Comparison of ENCODE assay signal across 8 mouse cellular contexts in the genomic region with DNA sequence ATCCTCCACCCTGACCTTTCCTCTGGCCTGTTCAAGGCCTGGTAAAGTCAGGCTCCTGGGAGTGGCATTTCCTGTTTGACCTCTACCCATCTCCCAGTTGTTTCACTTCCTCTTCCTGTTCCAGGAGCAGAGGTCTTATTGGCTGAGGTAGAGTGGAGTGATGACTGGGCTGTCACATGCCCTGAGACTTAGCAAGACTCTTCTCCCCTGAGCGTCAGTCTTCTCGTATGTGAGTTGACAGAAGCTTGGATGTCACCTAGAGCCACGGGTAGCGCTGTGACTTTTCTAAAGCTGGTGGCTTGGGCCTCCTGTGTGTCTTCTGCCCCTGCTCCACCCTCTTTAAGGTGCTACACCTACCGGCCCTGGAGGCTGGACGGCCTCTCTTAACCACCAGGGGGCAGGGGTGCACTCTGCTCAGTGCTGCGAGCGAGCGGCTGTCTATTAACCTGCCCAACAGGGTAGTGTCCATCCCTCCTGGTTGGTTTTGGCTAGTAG. TPM values are rescaled to one million over a fixed set of nuclear protein-coding genes. Genes with fewer than 3 reads are reported as not detected.
DNase-seq lines count a peak whose midpoint lies in the region; ATAC-seq and TF ChIP-seq lines count a peak whose summit lies in the region.

No protein-coding gene starts in this region.

- peak; percentile 68 to 96 (median 89) for TF ChIP-seq CTCF in MEL (IDR thresholded peaks at IDR 0.05 in 2 of 3, conservative IDR thresholded peaks at IDR 0.05 in 1 of 3; ENCODE audit: control insufficient read depth in 1 of 3, insufficient read depth in 1 of 3, low read depth in 2 of 3, low read length in 3 of 3, poor library complexity in 1 of 3, severe bottlenecking in 1 of 3)

- H3K4me2 ChIP-seq in liver, embryonic 13.5 days, result peak overlapping the region; percentile 2; the same call in 1 of the 2 replicates
- H3K4me2 ChIP-seq in neural tube, embryonic 14.5 days (ENCODE audit: low read depth, low read length), result no peak overlapping the region

- H3K36me3 ChIP-seq in MEL (ENCODE audit: control insufficient read depth in 1 of 2, insufficient read depth in 2 of 2, low read length in 2 of 2), result peaks cover 0 to 43% of the 10 kb centered on the region in 2 experiments; a peak in 2 of 4 replicates
- peaks cover 24% of the 10 kb centered on the region for H3K36me3 ChIP-seq in liver, embryonic 13.5 days
- H3K36me3 ChIP-seq in neural tube, embryonic 14.5 days (ENCODE audit: control insufficient read depth, insufficient read depth, low read length), result peaks cover 11% of the 10 kb centered on the region

- no peaks in the 10 kb centered on the region for H3K9me3 ChIP-seq in MEL (replicated peaks; ENCODE audit: insufficient read depth, low read length)
- no peaks in the 10 kb centered on the region for H3K9me3 ChIP-seq in liver, embryonic 13.5 days (replicated peaks)
- H3K9me3 ChIP-seq in neural tube, embryonic 14.5 days (ENCODE audit: control insufficient read depth, low read length), result no peaks in the 10 kb centered on the region

- TF ChIP-seq EP300 in MEL (IDR thresholded peaks at IDR 0.05; ENCODE audit: low read depth in 1 of 2, low read length in 2 of 2), result peak in 1 of 2 experiments; percentile 32; a peak in 2 of 4 replicates

- peak; percentile 19 to 87; a peak in 2 of 4 replicates for TF ChIP-seq POLR2A in MEL (IDR thresholded peaks at IDR 0.05; ENCODE audit: control insufficient read depth in 1 of 2, insufficient read depth in 1 of 2, low read depth in 1 of 2, low read length in 2 of 2, poor library complexity in 1 of 2)

- peaks cover 10 to 53% of the 10 kb centered on the region in 2 experiments for H3K4me1 ChIP-seq in MEL (ENCODE audit: control insufficient read depth in 1 of 2, insufficient read depth in 2 of 2, low read length in 2 of 2)
- peaks cover 62% of the 10 kb centered on the region for H3K4me1 ChIP-seq in liver, embryonic 13.5 days (replicated peaks)
- H3K4me1 ChIP-seq in neural tube, embryonic 14.5 days (ENCODE audit: control insufficient read depth, insufficient read depth, low read length), result peaks cover 21% of the 10 kb centered on the region

- WGBS in liver, embryonic 13.5 days (ENCODE audit: insufficient replicate concordance), result 12% methylated on average over 9 of the region's 9 CpGs
- 25% methylated on average over 9 of the region's 9 CpGs for WGBS in neural tube, embryonic 14.5 days

- DNase-seq in 3134 (ENCODE audit: extremely low read depth, insufficient read length, low spot score), result peak; percentile 47
- peak; percentile 94 for DNase-seq in MEL (ENCODE audit: low read depth, low spot score)
- peak; percentile 64 for DNase-seq in cerebellum, adult 9-10 months
- DNase-seq in gastrocnemius, postnatal 25 days, result peak; percentile 44
- peak; percentile 69 to 86 for DNase-seq in kidney, adult 8-10 months
- DNase-seq in liver, embryonic 13.5 days, result peak; percentile 59
- peak; percentile 32 to 55 for DNase-seq in thymus, adult 18-20 months

- peak; percentile 71 for TF ChIP-seq RAD21 in MEL (IDR thresholded peaks at IDR 0.05; ENCODE audit: low read depth, low read length)

- peak; percentile 56 for ATAC-seq in liver, embryonic 13.5 days (ENCODE audit: low read depth)
- ATAC-seq in neural tube, embryonic 14.5 days (ENCODE audit: low read depth), result peak; percentile 64; the same call in 1 of the 2 replicates

- peak overlapping the region in 1 of 2 experiments; percentile 21; a peak in 1 of 4 replicates for H3K4me3 ChIP-seq in MEL (ENCODE audit: control insufficient read depth in 1 of 2, insufficient read depth in 1 of 2, low read depth in 2 of 2, low read length in 2 of 2)
- no peak overlapping the region for H3K4me3 ChIP-seq in liver, embryonic 13.5 days (replicated peaks)
- H3K4me3 ChIP-seq in neural tube, embryonic 14.5 days (ENCODE audit: low read depth, low read length), result no peak overlapping the region

- H3K27ac ChIP-seq in MEL (ENCODE audit: control insufficient read depth, low read depth, low read length), result peak overlapping the region; percentile 84
- H3K27ac ChIP-seq in liver, embryonic 13.5 days, result 0 out of 2 replicates have a peak overlapping the region, but pooled peaks have one; percentile 14
- H3K27ac ChIP-seq in neural tube, embryonic 14.5 days (ENCODE audit: low read depth, low read length), result no peak overlapping the region

- peaks cover 4% of the 10 kb centered on the region for H3K79me2 ChIP-seq in MEL (ENCODE audit: control insufficient read depth, insufficient read depth, low read length, poor library complexity)

- H3K9ac ChIP-seq in MEL (ENCODE audit: control insufficient read depth, low read depth, low read length, poor library complexity, severe bottlenecking), result peak overlapping the region; percentile 54
- H3K9ac ChIP-seq in liver, embryonic 13.5 days, result no peak overlapping the region
- no peak overlapping the region for H3K9ac ChIP-seq in neural tube, embryonic 14.5 days (replicated peaks; ENCODE audit: low read depth, low read length)

- no peaks in the 10 kb centered on the region for H3K27me3 ChIP-seq in MEL (ENCODE audit: control insufficient read depth in 1 of 2, insufficient read depth in 2 of 2, low read length in 2 of 2)
- H3K27me3 ChIP-seq in liver, embryonic 13.5 days, result peaks cover 6% of the 10 kb centered on the region
- no peaks in the 10 kb centered on the region for H3K27me3 ChIP-seq in neural tube, embryonic 14.5 days (ENCODE audit: control insufficient read depth, insufficient read depth, low read length)

TF ChIP-seq in MEL, 35 proteins besides CTCF, POLR2A, EP300 and RAD21 (continues in another document):
- TF ChIP-seq TCF12 (IDR thresholded peaks at IDR 0.05; ENCODE audit: low read depth, low read length) (peak; percentile 62; the same call in 1 of the 2 replicates), KAT2A (conservative IDR thresholded peaks at IDR 0.05; ENCODE audit: low read depth, low read length) (no peak), MAX (IDR thresholded peaks at IDR 0.05; ENCODE audit: low read length) (peak; percentile 36; the same call in 1 of the 2 replicates), ZNF384 (IDR thresholded peaks at IDR 0.05; ENCODE audit: low read depth, low read length) (0 out of 2 replicates have a peak, but pooled peaks have one; percentile 5), JUND (IDR thresholded peaks at IDR 0.05; ENCODE audit: low read depth, low read length) (no peak), E2F4 (IDR thresholded peaks at IDR 0.05; ENCODE audit: borderline replicate concordance, low read depth, low read length) (no peak), SMC3 (IDR thresholded peaks at IDR 0.05; ENCODE audit: low read depth, low read length) (peak; percentile 83), CHD1 (IDR thresholded peaks at IDR 0.05; ENCODE audit: low read depth, low read length) (no peak), ELF1 (IDR thresholded peaks at IDR 0.05; ENCODE audit: low read depth, low read length) (peak; percentile 95), HCFC1 (IDR thresholded peaks at IDR 0.05; ENCODE audit: low read depth, low read length) (peak; percentile 81), ZC3H11A (IDR thresholded peaks at IDR 0.05; ENCODE audit: low read depth, low read length) (peak; percentile 64), BHLHE40 (IDR thresholded peaks at IDR 0.05; ENCODE audit: borderline replicate concordance, low read depth, low read length) (no peak), SIN3A (IDR thresholded peaks at IDR 0.05; ENCODE audit: low read length) (peak; percentile 61), UBTF (IDR thresholded peaks at IDR 0.05; ENCODE audit: borderline replicate concordance, insufficient read depth, low read depth, low read length) (0 out of 2 replicates have a peak, but pooled peaks have one; percentile 72), TBP (IDR thresholded peaks at IDR 0.05; ENCODE audit: low read depth, low read length) (peak; percentile 93), MEF2A (IDR thresholded peaks at IDR 0.05; ENCODE audit: extremely low read depth, insufficient replicate concordance, low read depth, low read length, poor library complexity, severe bottlenecking) (no peak), USF2 (IDR thresholded peaks at IDR 0.05; ENCODE audit: borderline replicate concordance in 1 of 2, insufficient read depth in 1 of 2, low read depth in 1 of 2, low read length in 2 of 2) (no peak), MAFK (IDR thresholded peaks at IDR 0.05; ENCODE audit: borderline replicate concordance, low read depth, low read length) (no peak), ZKSCAN1 (IDR thresholded peaks at IDR 0.05; ENCODE audit: low read depth, low read length) (no peak), GABPA (IDR thresholded peaks at IDR 0.05; ENCODE audit: low read depth, low read length) (no peak), GATA1 (IDR thresholded peaks at IDR 0.05; ENCODE audit: low read depth, low read length) (no peak), MAZ (IDR thresholded peaks at IDR 0.05; ENCODE audit: low read depth, low read length) (no peak), MYB (IDR thresholded peaks at IDR 0.05; ENCODE audit: low read depth, low read length) (no peak), MXI1 (IDR thresholded peaks at IDR 0.05; ENCODE audit: low read depth, low read length) (peak; percentile 31; the same call in 1 of the 2 replicates)

RNA-seq across cellular contexts. Expression of a gene that starts 6.8 kb away (rescaled TPM):
- total RNA-seq in MEL (2012; rRNA removed), result 230 and 233 TPM in 2 replicates
- polyA plus RNA-seq in MEL (2012; ENCODE audit: insufficient read depth in 1 of 2, insufficient read length in 2 of 2, low read depth in 1 of 2, low replicate concordance in 2 of 2, missing spikeins in 1 of 2), result 100 to 1,000 TPM; 346 to 452 TPM
- 100 to 1,000 TPM; 123 to 126 TPM for total RNA-seq in gastrocnemius, postnatal 25 days (2021)
- polyA plus RNA-seq in liver, embryonic 13.5 days (2015; fragmentation: Nextera tagmentation; extraction: Ambion mirVana), result 70.7 and 86.2 TPM in 2 replicates
- polyA plus RNA-seq in neural tube, embryonic 14.5 days (2014; fragmentation: Nextera tagmentation; extraction: Ambion mirVana), result 109 and 112 TPM in 2 replicates

RNA-seq across cellular contexts. Expression of a gene that starts 7.7 kb away (rescaled TPM):
- 37.1 and 40.5 TPM in 2 replicates for total RNA-seq in MEL (2012; rRNA removed)
- 10 to 100 TPM in 1 of 2 experiments, not detected in 1; 49.9 TPM for polyA plus RNA-seq in MEL (2012; ENCODE audit: insufficient read depth in 1 of 2, insufficient read length in 2 of 2, low read depth in 1 of 2, low replicate concordance in 2 of 2, missing spikeins in 1 of 2)
- total RNA-seq in gastrocnemius, postnatal 25 days (2021), result 10 to 100 TPM; 19.9 to 21.5 TPM
- polyA plus RNA-seq in liver, embryonic 13.5 days (2015; fragmentation: Nextera tagmentation; extraction: Ambion mirVana), result 19.9 and 20.9 TPM in 2 replicates
- 108 and 110 TPM in 2 replicates for polyA plus RNA-seq in neural tube, embryonic 14.5 days (2014; fragmentation: Nextera tagmentation; extraction: Ambion mirVana)

RNA-seq across cellular contexts. Expression of a gene that starts 52.0 kb away (rescaled TPM):
- total RNA-seq in MEL (2012; rRNA removed), result 19.0 and 20.1 TPM in 2 replicates
- 10 to 100 TPM in 1 of 2 experiments, not detected in 1; 20.8 TPM for polyA plus RNA-seq in MEL (2012; ENCODE audit: insufficient read depth in 1 of 2, insufficient read length in 2 of 2, low read depth in 1 of 2, low replicate concordance in 2 of 2, missing spikeins in 1 of 2)
- total RNA-seq in gastrocnemius, postnatal 25 days (2021), result 1 to 10 TPM; 8.6 to 9.6 TPM
- polyA plus RNA-seq in liver, embryonic 13.5 days (2015; fragmentation: Nextera tagmentation; extraction: Ambion mirVana), result 13.2 and 14.1 TPM in 2 replicates
- 41.1 and 49.3 TPM in 2 replicates for polyA plus RNA-seq in neural tube, embryonic 14.5 days (2014; fragmentation: Nextera tagmentation; extraction: Ambion mirVana)

Comparison
In these comparisons a context has a peak if more than half of its experiments do, and no peak if none do; other contexts are left out.
1. DNase-seq: peak in every context shown above with its lines; median percentile 94 in MEL; 78 in kidney, adult 8-10 months; 64 in cerebellum, adult 9-10 months; 59 in liver, embryonic 13.5 days; 47 in 3134; 44 in gastrocnemius, postnatal 25 days; 44 in thymus, adult 18-20 months.